Mouse (Mus musculus) testis, adult 2 months (tissue): Measurements from ENCODE around the gene Castor1. TPM values are rescaled to one million over a fixed set of nuclear protein-coding genes. Genes with fewer than 3 reads are reported as not detected.

ENCODE experiments used
- H3K27ac ChIP-seq: fragments of 200-500 bp; 2 replicates; pipeline ENCODE4 v1.5.1; 2012; ENCODE audit warnings: low read depth, low read length; ENCODE audit not compliant: control insufficient read depth, insufficient read depth
- H3K27me3 ChIP-seq: fragments of 200-500 bp; 2 replicates; pipeline ENCODE4 v1.6.1; 2012; ENCODE audit warnings: mild to moderate bottlenecking, low read length, moderate library complexity; ENCODE audit not compliant: control insufficient read depth, insufficient read depth
- H3K36me3 ChIP-seq: fragments of 200-500 bp; 2 replicates; pipeline ENCODE4 v1.6.1; 2012; ENCODE audit warnings: mild to moderate bottlenecking, low read length; ENCODE audit not compliant: control insufficient read depth, insufficient read depth
- H3K4me1 ChIP-seq: fragments of 200-500 bp; 2 replicates; pipeline ENCODE4 v1.6.1; 2012; ENCODE audit warnings: low read length; ENCODE audit not compliant: control insufficient read depth, insufficient read depth
- H3K4me3 ChIP-seq: fragments of 200-500 bp; 2 replicates; pipeline ENCODE4 v1.5.1; 2012; ENCODE audit warnings: low read depth, mild to moderate bottlenecking, low read length, moderate library complexity, mixed read lengths; ENCODE audit not compliant: control insufficient read depth
- CTCF ChIP-seq: fragments of 200-500 bp; IDR thresholded peaks from 2 replicates; pipeline ENCODE4 v1.5.1; 2012; ENCODE audit warnings: low read depth, mild to moderate bottlenecking, inconsistent platforms, low read length, moderate library complexity; ENCODE audit not compliant: control insufficient read depth, insufficient read depth, insufficient replicate concordance
- POLR2A ChIP-seq: fragments of 200-500 bp; IDR thresholded peaks from 2 replicates; pipeline ENCODE4 v1.6.1; 2012; ENCODE audit warnings: low read depth, mild to moderate bottlenecking, inconsistent platforms, low read length, moderate library complexity; ENCODE audit not compliant: control insufficient read depth
- polyA plus RNA-seq: library from polyadenylated mRNA; depleted of rRNA; stranded (reverse); fragments of >200 nt; gene quantifications from 2 replicates; pipeline ENCODE4 v1.2.3, GENCODE M21; 2012

Gene Castor1
- polyA plus RNA-seq, 1 experiment = 7.6 TPM

DNA sequence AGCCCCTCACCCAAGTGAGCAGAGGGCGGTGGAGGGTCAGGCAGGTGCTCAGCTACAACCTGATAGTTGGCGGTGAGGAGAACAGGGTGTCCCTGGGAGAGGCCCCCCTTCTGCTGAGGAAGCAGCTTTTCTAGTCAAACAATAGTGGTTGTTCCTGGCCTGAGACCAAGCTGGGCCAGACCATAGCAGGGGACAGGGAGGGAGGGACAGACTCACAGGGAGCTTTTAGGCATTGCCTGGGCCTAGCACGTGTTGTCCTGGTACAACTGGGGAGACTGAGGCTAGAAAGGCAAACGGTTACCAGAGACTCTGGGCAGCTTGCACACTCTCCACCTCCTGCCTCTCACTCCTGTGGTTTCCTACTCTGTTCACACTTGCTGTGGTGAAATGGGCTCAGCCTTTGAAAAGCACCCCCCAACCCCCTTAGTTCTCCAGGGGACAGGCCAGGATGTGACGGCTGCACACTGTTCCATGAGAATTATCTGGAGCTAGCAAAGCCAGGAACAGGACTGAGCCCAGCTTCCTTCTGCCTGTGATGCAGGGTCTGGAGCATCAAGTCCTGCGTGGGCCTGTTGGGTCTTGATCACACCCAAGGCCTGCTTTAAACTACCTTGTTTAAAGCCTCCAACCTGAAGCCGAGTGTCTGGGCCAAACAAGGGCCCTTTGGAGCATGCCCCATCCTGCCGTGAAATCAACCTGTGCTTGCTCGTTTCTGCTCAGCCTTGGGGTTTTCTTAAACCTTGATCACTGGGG lies 1.6 kb upstream of the Castor1 start:
- peak overlapping the region; percentile 22; the same call in 1 of the 2 replicates for H3K27ac ChIP-seq

GRCm38 (mm10) chr11:4218637-4219036 lies 612 bp downstream of the Castor1 start:
- Histone ChIP-seq H3K4me3 (peak overlapping the region; percentile 83), H3K27ac (peak overlapping the region; percentile 8; the same call in 1 of the 2 replicates), H3K27me3 (no peaks in the 10 kb centered on the region), H3K36me3 (no peaks in the 10 kb centered on the region), H3K4me1 (peaks cover 18% of the 10 kb centered on the region)
- TF ChIP-seq CTCF (no peak), POLR2A (no peak)

More for the DNA sequence above, 1.6 kb upstream of the Castor1 start:
- Histone ChIP-seq H3K36me3 (no peaks in the 10 kb centered on the region; the same call in 1 of the 2 replicates), H3K4me1 (peaks cover 20% of the 10 kb centered on the region), H3K27me3 (no peaks in the 10 kb centered on the region), H3K4me3 (no peak overlapping the region)
- TF ChIP-seq POLR2A (peak; percentile 14; the same call in 1 of the 2 replicates), CTCF (no peak)

GRCm38 (mm10) chr11:4219317-4219751 lies 1.3 kb downstream of the Castor1 start:
- Histone ChIP-seq H3K4me1 (peaks cover 18% of the 10 kb centered on the region), H3K4me3 (no peak overlapping the region), H3K27ac (no peak overlapping the region), H3K36me3 (no peaks in the 10 kb centered on the region), H3K27me3 (no peaks in the 10 kb centered on the region)
- no peak for TF ChIP-seq POLR2A
- peak; percentile 27; the same call in 1 of the 2 replicates for TF ChIP-seq CTCF

DNA sequence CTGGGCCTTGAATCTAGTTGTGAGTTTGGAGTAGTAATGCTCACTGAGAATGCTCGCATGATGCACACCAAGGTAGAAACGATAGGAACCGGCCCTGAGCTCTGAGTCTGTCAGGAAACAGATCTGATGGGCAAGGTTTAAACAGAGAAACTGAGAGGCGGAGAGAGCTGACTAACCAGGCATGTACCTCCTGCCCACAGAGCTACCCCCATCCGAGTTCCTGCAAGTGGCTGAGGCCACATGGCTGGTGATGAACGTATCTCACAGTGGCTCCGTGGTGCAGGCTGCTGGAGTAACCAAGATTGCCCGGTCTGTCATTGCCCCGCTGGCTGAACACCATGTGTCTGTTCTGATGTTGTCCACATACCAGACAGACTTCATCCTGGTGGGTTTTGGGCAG lies 1.9 kb downstream of the Castor1 start:
- Histone ChIP-seq H3K36me3 (no peaks in the 10 kb centered on the region), H3K4me3 (no peak overlapping the region), H3K4me1 (peaks cover 18% of the 10 kb centered on the region), H3K27ac (no peak overlapping the region), H3K27me3 (no peaks in the 10 kb centered on the region)
- no peak for TF ChIP-seq CTCF
- no peak for TF ChIP-seq POLR2A

- H3K27me3 ChIP-seq = no peaks in the 10 kb centered on the region
- H3K36me3 ChIP-seq = no peaks in the 10 kb centered on the region
- no peak overlapping the region for H3K27ac ChIP-seq
- peak overlapping the region; percentile 12; the same call in 1 of the 2 replicates for H3K4me3 ChIP-seq
- H3K4me1 ChIP-seq = peaks cover 18% of the 10 kb centered on the region
- TF ChIP-seq CTCF (peak; percentile 92), POLR2A (no peak)
Observed at GRCm38 (mm10) chr11:4220443-4221400, 2.7 kb downstream of the Castor1 start.

GRCm38 (mm10) chr11:4222046-4222950 lies 4.3 kb downstream of the Castor1 start:
- H3K4me1 ChIP-seq = peaks cover 16% of the 10 kb centered on the region
- H3K36me3 ChIP-seq = no peaks in the 10 kb centered on the region
- no peak overlapping the region for H3K27ac ChIP-seq
- H3K4me3 ChIP-seq = no peak overlapping the region
- no peak for TF ChIP-seq POLR2A
- TF ChIP-seq CTCF = no peak
- no peaks in the 10 kb centered on the region for H3K27me3 ChIP-seq
